Mouse (Mus musculus): Measurements from ENCODE around the gene Fam57b.

The Fam57b gene

DNA sequence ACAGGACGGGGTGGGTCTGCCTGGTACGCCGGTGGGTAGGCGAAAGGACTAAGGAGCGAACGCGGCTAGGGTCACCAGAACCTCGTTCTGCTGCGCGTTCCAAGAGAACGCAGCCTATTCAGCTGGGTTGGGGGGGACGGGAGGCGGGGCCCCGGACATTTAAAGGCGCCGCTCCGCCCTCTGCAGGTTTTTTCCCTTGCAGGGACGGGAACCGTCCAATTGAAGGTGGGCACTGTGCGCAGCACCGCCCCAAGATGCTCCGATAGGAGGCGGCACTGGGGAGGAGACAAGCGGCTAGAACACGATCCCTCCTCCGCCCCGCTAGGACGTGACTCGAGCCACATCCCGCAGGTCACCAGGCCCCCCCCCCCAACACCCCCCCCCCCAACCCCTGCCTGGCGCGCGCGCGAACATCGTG, 1.6 kb downstream of the Fam57b start:
- DNase-seq (ENCODE audit: low spot score) = peak; percentile 96

DNA sequence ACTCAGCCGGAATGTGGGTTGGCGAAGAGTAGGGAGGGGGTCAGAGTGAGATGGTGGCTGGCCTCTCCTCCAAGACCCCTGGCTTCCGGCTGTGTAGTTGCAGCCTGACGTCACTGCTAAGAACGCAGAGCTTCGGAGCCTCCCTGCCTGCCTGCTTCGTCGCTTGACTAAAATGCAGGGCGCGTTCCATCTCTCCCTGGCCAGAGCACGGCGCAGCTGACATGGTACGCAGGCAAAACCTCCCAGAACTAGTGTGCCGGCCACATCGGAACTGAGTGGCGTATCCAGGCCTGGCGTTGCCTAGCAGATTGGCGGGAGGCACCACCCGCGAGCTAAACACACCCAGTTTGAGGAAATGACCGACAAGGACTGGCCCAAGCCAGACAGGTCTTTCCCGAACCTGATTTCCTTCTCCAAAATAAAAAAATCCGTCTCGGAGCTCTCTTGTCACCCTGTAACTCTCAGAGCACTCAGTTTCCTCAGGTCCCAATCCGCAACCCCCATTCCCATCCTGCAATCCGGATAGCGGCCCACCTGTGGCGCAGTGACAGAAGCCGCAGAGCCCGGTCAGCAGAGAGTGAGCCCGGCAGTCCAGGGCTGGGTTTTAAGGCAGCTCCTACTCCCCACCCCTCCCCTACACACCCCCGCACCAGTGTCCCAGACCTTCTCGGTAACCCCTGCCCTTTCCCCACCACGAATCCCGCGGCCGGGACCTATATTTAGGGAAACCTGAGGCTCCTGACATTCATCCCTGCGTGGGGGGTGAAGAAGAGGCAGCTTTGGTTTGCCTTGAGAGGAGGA, 2.2 kb downstream of the Fam57b start:
- no peak for DNase-seq (ENCODE audit: low spot score)

DNA sequence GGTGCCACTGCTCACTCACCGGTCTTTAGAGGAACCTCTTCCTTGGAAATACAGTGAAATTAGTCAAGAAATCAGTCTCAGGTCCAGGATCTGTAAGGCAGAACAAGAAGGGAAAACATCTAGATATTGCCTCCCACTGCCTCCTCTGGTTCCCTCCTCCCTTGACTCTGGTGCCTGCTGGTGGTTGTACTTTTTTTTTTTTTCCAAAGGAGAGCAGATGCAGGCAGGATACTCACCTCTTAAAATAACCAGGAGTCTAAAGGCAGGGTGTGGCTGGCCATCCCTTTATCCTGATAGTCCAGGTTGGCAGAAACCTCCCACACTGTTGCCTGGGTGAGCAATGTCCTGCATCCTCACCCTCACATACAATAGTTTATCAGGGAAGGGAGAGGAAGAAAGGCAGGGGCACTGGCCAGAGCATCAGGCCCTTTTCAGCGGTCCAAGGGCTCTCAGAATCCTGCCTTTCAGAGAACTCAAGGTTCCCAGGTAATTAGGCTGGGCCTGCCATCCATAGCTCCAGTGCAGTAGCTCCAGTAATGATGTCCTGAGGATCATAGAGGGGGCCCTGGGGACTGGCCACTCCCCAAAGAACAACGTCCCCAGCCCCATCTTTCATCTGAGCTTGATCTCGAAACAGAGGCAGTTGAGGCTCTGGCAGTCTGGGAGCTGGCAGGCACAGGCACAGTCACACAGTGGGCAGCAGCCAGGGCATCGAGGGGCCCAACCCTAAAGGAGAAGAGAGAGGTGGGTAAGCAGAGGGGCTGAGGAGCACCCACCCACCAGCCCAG, 3.0 kb downstream of the Fam57b start:
- no peak for DNase-seq (ENCODE audit: low spot score)

DNA sequence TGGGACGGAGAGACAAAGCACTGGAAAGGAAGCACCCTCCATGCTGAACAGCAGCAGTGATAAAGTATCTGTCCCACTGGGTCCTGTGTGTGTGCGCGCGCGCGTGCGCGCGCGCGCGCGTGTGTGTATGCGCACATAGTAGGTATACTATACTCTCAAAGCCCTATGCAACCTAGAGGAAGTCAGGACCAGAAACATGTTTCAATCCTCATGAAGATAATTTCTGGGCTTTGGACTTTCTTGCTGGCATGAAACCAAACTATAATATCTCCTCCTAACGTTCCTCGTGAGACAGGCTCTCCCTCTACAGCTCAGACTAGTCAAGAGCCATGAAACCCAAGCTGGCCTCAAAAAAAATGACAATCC, 3.6 kb downstream of the Fam57b start:
- DNase-seq (ENCODE audit: low spot score) = no peak

DNA sequence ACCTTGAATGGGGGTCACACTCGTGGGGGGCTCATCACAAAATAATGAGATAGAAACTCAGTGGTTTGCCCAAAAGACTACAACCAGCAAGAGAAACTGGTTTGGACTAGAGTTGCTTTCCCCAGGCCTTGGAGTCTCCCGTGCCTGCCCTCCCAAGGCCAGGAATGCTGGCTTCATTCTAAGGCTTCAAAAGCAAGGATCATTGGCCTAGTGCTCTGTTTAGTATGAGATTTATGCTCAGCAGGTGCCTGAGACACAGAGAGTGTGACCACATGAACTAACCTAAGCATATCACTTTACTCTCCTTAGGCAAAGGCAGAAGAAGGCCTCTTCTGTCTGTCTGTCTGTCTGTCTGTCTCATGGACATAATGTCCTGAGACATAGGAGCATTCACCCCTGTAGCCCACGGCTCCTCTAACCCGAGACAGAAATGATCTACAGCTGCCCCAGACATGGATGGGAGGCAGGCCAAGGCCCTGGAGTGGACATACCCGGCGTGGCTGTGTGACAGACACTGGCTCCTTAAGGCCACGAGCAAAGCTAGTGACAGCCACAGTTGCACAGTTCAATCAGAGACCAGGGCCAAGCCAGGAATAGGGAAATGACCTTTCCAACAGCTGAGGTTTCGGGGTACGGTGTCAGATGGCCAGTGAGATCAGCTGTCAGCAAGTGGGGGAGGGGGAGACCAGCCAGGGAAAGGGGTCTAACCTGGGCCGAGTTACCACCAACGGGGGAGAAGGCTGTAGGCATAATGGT, 4.8 kb downstream of the Fam57b start:
- no peak for DNase-seq (ENCODE audit: low spot score)

DNA sequence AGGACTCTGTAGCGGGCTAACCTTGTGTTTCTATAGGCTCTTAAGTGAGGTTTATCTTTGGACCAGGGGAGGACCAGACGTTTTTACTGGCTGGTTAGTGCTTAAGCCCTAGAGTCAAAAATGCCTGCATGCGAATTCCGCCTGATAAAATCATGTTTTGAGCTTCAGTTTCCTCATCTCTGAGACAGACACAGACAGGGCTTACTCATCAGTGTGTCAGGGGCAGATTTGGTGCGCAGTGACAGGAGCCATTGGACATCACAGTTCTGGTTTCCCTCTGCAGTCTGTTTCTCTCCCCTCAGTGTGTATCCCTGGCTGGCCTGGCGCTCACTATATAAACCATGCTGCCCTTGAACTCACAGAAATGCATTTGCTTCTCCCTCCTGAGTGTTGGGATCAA, 5.7 kb downstream of the Fam57b start:
- DNase-seq (ENCODE audit: low spot score) = no peak

DNA sequence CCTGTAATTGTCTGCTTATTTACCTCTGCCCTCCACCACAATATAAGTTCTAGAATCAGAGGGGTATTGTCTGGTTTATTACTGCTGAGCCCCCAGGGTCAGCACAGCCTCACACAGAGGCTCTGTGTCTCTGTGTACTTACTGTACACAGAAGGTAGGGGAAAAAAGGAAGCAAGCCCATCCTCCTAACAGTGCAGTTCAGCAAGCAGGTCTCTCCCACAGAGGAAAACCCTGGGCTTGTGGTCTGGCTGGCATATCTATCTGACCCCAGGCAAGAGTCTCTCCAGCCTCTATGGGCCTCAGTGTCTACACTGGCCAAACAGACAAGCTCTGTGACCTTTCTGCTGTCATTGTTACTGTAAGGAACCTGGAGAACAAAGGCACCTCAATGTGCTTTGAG, 6.3 kb downstream of the Fam57b start:
- DNase-seq (ENCODE audit: low spot score) = no peak

DNA sequence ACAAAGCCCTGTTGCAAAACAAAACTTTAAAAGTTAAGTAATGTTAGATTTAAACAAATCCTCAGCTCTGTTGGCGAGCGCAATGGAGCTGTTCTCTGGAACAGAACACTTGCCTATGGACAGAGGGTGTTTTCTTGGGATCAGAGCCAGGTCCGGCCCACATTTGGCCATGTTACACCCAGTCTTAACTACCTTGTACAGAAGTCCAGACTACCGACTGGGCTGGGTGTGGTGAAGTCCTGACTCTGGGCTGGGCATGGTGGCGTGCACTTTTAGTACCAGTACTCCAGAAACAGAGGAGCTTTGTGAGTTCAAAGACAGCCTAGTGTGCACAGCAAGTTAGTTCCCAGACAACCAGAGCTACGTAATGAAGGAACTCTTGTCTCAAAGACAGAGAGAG, 9.5 kb downstream of the Fam57b start:
- no peak for DNase-seq (ENCODE audit: low spot score)

DNA sequence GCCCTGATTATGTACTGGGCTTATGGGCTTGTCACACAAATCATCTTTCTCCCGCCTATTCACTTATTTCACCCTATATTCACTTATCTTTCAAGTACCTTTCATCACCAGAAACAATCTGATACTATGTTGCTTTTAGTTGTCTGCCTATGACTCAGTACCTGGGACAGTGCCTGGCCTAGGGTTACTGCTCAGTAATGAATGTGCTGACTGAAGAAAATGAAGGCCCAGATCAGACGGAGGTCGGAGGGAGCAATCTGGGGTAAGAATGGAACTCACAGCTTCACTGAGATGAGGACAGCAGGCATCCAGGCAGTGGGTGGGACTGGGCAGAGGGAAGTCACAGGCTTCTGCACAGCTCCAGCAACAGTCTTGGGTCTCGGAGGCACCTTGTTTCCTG, 9.9 kb downstream of the Fam57b start:
- DNase-seq (ENCODE audit: low spot score) = no peak

DNA sequence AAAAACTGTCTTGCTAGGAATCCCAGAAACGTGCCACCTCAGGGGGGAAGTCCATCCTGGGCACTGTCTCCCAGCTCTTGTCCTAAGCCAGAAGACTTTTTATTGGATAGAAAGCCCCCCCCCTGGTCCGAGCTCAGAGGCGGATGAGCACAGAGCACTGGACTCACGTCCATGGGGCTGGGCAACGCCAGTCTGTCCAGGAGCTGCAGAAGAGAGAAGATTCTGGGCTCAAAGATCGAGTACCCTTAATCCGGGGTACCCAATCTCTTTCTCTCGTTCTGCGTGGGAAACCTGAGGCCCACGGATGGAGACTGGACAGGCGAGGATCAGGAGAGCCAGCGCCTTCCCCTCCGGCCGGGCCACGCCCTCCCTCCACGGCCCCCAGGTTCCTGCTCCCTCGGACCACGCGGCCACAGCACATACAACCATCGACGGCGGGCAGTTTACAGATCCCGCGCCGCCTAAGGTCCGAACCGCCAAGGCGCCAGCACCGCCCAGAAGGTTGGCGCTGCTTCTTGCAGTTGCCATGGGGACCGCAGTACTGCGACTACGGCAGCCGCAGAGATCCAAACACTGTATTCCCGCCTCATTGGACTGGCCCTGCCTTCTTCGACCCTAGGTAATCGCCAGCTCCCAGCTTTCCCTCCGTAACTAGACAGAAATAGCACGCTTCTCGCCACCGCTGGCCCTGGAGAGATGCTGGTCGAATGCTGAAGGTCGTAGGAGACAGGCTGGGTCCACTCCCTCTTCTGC, 11.4 kb downstream of the Fam57b start:
- DNase-seq (ENCODE audit: low spot score) = no peak

DNA sequence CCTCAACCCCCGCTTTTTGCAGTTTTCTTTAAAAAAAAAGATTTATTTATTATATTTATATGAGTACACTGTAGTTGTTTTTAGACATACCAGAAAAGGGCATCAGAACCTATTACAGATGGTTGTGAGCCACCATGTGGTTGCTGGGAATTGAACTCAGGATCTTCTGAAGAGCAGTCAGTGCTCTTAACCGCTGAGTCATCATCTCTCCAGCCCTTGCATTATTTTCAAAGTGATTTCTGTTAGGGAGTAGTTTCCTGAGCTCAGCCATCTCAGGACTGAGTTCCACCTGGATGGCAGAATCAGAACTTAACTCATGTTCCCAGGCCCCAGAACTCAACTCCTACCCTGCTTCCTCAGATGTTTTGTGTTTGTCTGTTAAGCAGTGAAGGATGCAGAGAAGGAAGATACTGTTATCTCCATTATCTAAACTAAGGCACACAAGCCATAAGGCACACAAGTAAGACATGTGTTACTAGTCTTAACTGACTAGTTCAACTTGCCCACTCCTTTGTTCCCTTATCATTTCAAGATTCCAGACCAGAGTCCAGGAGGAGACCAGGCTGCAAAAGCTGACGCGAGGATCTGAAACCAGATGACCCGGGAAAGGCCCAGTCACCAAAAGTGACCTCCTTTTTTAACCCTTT, 12.4 kb downstream of the Fam57b start:
- no peak for DNase-seq (ENCODE audit: low spot score)

DNA sequence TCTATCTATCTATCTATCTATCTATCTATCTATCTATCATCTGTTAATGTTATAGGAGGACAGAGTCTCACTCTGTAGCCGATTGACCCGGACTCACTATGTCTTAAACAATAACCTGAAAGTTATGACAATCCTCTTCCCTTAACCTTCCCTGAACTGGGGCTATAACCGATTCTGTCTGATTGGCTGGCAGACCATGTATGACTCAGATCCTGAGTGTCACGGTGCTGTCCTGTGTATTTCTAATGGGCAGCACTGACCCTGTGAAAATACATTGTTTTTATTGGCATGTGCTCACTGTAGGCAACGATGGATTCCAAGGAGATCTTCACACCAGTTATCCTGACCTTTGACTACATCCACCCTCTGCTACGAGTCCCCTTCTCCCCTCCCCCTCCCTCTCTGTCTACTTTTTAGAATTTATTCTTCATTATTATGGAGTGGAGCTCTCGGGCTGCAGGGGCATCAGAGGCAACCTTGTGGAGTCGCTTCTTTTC, 18.3 kb downstream of the Fam57b start:
- DNase-seq (ENCODE audit: low spot score) = no peak

DNA sequence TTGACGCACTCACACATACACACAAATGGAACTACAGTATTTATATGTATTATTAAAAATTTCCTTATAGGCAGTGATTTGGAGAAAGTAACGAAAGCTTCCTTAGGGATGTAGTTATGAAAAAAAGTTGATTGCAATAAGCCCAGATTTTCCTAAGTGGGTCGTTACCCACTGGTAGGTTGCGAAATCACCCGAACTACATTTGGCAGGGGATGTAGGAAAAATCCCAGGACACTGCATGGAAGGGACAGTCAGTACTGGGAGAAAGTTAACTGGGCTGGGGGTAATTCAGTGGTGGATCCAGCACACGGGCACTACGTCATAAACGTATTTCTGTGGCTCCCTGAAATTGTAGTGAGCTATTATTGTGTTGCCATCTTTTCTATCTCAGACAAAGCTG, 19.0 kb downstream of the Fam57b start:
- DNase-seq (ENCODE audit: low spot score) = no peak

DNA sequence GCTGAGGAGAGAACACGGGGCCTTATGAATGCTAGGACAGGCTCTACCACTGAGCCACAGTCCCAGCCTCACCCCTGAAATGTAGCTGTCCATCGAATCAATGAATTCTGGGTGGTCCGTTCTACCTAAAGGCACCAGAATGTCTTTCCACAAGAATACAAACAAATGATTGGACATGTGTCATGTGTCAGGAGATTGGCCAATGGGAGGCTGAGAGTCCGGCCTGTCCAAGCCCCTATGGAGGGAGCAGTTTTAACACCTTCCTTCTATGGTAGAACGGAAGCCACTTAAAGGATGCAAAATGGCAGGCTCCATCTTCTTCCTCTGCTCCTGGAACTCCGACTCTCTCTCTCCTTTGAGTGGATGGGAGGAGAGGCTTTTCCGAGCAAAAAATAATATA, 20.1 kb downstream of the Fam57b start:
- no peak for DNase-seq (ENCODE audit: low spot score)

DNA sequence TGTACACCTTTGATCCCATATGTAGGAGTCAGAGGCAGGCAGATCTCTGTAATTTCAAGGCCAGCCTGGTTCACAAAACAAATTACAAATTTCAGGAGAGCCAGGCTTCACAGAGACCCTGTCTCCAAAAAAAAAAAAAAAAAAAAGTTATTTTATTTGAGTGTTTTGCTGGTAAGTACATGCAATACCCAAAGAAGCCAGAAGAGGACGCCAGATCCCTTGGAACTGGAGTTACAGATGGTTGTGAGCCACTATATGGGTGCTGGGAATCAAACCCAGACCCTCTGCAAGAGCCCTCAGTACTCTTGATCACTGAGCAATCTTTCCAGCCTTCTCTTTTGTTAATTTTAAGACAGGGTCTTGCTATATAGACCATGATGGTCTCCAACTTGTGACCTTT, 21.4 kb downstream of the Fam57b start:
- no peak for DNase-seq (ENCODE audit: low spot score)

DNA sequence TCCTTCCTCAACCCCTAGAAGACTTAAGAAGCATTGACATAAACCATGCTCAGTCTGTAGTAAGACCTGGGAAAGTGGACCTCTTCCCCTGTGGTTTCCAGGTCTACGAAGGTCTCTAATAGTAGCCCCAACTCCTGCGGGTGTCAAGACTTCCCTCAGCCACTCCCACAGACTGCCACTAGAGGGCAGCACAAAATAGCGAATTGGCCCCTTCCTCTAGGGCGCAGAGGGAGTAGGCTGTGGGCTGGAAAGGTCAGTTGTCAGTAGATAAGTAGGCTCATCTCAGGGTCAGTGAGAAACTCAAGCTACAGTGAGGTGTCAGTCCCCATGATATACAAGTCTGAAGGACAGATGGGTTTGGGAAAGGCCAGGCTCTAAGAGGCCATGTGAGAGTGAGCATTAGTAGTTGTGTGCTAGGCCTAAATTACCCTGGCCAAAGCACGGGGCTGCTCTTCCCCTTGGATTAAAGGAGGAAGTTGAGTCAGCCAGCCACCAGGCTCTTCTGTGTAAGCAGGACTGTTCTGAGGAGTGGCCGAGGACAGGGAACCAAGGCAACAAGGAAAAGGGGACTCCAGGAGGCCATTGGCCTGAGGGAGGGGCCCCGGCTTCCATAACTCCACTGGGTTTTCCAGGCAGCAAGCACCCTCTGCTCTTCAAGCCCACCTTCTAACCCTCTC, 24.5 kb downstream of the Fam57b start:
- DNase-seq (ENCODE audit: low spot score) = peak; percentile 68

DNA sequence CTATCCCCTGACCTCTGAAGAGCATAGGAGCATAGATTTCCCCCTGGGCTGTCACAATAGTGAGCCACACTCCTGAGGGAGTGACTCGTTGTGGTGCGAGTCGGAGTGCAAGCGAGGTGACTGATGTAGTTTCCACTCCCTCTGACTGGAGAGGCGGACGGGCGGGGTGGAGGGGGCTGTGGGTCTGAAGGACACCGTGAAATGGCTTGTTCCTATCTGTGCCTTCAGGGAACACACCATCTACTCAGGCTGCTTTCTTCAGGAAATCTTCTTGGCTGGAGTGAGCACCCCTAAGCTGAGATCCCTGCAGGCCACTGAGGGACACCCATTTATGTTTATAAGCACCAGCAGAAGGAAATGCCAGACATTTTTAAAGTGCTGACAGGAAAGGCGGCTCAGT, 25.3 kb downstream of the Fam57b start:
- DNase-seq (ENCODE audit: low spot score) = no peak

DNA sequence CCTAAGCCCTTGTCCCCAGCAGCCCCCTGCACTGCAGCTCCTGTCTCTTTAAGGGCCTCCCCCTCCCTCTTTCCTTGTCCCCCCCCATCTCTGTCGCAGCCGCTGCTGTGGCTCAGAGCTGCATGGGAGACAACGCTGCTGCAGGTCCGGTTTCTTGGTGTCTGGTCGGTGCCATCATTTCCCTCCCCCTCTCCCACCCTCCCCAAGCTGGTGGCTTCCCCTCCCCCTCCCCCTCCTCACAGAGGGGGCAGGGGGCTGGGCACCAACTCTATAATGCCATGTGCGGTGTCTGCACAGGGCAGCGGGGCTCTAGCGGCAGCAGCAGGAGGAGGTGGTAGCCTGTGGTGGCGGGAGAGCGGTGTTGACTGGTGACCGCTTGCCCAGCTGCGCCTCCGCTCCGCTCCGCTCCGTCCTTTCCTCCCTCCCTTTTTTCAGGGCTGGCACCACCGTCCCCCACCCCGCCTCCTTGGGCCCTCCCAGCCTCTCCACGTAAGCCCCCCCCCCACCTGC, 25.8 kb downstream of the Fam57b start:
- DNase-seq (ENCODE audit: low spot score) = no peak

DNA sequence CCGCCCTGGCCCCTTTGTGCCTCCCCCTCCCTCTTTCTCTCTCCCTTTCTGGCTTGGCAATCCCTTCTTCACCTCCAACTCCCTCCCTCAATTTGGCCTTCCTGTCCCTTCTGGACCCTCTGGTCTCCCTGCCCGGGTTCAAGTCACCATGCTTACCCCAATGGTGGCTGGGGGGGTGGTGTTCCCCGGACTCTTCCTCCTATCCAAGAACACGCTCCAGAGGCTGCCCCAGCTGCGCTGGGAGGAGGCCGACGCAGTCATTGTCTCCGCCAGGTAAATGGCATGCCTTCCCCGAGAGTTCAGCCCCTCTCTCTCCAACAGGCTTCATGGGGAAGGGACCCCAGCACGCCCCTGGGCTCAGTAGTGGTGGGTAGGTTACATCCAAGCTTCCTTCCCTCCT, 26.5 kb downstream of the Fam57b start:
- no peak for DNase-seq (ENCODE audit: low spot score)

DNA sequence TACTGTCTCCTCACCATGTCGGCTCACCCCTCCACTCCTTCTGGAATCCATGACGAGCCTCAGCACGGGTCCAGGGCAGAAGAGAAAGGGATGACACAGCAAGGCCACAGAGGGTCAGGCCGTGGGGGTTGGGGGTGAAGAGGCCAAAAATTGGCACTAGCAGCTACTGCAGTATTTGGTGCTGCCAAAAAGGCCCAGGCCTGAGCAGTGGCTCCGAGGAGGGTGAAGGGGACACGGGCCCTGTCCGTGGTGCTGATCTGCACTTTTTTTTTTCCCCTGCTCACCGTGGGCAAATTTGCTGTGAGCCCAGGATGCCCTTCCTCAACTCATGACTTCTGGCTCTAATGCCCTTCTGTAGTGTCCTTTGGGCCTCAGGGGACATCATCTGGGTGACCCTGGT, 27.9 kb downstream of the Fam57b start:
- DNase-seq (ENCODE audit: low spot score) = no peak

DNA sequence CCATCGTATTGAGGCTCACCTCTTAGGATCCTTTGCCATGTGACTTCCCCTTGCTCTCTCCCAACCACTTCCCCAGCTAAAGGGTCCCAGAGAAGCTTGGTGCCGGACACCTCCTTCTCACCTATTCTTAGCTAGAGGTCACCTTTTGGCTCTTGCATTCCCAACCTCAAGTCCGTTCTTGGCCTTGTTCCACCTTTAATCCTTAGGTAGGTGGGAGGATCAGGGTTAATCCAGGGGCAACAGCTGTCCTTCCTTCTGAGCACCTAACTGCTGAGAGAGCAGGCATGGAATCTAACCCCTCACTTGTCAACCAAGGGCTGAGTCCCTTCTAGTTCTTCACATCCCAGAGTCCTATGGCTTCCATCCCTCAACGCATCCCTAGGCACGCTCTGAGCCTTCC, 28.5 kb downstream of the Fam57b start:
- DNase-seq (ENCODE audit: low spot score) = no peak
